Mouse (Mus musculus) gastrocnemius, postnatal 10 days (tissue): ENCODE measurements around the gene Eif3m. TPM values are rescaled to one million over a fixed set of nuclear protein-coding genes. Genes with fewer than 3 reads are reported as not detected.

ENCODE experiments used
- DNase-seq: peaks from one replicate; pipeline ENCODE4 v3.0.0; 2021; ENCODE audit warnings: mixed read lengths
- total RNA-seq, 2 experiments: library from RNA; stranded (reverse); gene quantifications; 2 replicates each; pipeline ENCODE4 v1.2.3; 2021

The Eif3m gene
- total RNA-seq, 2 experiments from 2014 or later = 112 to 115 TPM

- no peak for DNase-seq
Observed at GRCm38 (mm10) chr2:105016192-105016966, 501 bp downstream of the Eif3m start.

DNA sequence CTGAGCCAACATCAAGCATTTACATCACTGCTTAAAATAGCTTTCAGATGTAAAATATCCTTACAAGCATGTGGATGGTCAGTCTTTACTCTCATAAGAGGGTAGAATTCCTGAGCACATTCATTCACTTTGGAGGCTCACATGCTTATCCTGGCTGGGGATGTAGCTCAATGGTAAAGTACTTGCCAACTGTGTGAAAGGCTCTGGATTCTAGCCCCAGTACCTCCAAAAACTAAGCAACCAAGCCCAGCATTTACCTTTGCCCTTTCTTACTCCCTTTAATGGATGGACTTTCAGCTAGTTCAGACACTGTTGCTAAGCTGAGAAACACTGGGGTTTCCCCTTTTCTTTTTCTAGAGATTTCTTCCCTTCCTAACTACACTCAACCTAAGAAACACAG lies 9.6 kb downstream of the Eif3m start:
- DNase-seq = no peak

DNA sequence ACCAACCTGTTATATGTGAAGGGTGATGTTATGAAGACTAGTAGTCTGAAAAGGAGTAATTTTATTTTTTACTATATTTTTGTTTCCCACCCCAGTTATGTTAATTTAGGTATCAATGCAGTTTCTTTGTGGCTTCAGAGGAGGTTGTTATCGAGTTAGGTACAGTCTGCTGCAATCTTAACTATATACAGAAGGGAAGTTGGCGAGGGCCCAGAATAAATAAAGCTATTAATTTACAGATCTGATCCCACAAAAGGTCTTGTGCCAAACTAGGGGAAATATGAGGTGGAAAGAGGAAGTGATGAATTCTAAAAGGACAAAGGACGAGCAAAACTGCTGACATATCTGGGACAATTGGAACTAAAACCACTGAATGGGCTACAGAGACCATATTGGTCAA lies 20.7 kb downstream of the Eif3m start:
- no peak for DNase-seq

DNA sequence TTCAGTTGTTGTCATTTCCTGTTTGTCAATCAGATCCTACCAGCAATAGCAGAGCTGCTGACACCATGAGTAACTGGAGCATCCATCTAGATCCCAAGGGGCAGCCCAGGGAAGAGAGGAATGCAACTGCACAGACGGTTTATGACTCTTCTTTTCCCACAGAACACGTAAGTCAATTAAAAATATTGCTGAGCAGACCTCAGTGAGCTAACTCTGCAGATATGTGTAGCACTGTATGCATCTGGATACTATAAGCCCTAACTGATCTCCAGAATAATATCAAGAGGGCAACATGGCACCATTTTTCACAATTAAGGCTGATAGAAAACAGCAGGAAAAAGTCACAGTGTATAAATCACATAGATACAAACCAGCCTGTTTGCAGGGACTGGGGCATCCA lies 22.4 kb downstream of the Eif3m start:
- DNase-seq = no peak

DNA sequence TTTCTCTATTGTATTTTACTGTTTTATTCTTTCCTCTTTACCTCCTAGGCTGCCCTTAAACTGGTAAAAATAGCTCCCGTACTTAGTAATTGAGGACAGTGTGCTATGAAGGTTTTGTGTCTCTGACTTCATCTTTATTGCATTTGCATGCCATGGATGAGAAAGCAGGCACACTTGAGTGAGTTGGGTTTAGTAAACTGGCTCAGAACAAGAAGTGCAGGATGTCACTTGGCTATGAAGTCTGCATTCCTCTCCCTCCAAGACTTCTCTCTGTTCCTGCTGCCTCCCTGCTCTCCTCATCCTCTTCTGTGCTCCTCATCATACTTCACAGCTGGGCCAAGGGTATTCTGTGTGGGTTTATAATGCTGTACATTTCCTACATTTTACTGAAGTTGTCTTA lies 27.9 kb downstream of the Eif3m start:
- DNase-seq = no peak

DNA sequence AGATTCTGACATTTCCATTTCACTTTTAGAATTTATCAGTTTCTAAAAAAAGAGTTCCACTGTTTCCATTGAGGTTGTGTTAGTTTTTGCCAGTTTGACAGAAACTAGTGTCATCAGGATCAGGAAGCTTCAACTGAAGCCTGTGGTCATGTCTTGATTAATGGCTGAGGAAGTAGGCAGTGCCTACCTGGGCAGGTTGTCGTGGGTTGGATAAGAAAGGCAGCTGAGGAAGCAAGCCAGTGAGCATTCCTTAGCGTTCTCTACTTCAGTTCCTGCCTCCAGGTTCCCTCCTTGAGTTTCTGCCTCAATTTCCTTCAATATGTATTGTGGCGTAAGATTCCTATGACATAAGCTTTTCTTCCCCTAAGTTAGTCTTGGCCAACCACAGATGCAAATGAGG lies 31.1 kb downstream of the Eif3m start:
- no peak for DNase-seq

DNA sequence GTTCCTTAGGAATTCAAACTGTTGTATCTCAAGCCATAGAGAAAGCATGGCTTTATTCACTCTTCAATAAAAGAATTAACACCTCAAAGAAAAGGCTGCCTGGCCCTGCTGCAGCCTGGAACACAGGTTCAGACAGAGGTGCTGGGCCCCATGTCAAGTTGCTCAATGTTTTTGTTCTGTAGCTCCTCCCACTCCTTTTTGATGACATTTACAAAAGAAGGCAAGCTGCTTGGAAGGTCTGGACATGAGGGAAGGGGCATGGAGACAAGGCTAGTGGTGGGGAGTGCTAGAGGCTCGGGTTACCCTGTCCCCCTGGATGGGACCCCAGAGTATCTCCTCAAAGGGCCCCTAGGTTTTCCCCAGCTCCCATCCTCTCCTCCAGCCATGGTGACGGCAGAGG lies 35.2 kb downstream of the Eif3m start:
- no peak for DNase-seq

DNA sequence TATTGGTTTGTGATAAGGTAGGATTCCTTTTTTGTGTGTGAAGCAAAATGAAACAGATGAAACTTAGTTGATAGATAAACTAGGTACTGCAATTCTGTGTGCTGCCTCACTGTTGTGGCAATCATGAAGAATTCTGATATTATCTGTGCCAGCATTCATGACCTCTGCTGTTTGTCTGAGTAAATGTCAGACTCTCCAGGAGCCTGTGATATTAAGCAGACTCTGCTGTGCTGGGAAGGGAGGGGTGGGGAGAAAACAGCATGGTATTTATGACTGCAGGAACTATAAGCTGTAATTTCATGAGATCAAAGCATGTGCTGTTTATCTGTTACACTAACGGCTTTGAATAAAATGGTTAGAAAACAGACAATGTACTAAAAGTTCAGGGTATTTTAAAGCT lies 52.4 kb downstream of the Eif3m start:
- no peak for DNase-seq

Other genes starting within 250 kb of the Eif3m start
- gene Qser1, start 200.3 kb downstream of the Eif3m start, total RNA-seq = 10 to 100 TPM; 27.6 to 29.3 TPM
- gene Prrg4, start 167.2 kb downstream of the Eif3m start, total RNA-seq = 1 to 10 TPM in 1 of 2 experiments, under 1 TPM in 1; 0.77 to 1.1 TPM
- gene Ccdc73, start 149.3 kb downstream of the Eif3m start, total RNA-seq = 1 to 10 TPM; 3.0 to 4.1 TPM
- gene Gm11060, start 74.9 kb upstream of the Eif3m start, total RNA-seq = not detected
- under 1 TPM in 1 of 2 experiments, not detected in 1; 0.18 TPM for gene Wt1, start 109.4 kb upstream of the Eif3m start, total RNA-seq
- not detected for gene Them7, start 207.2 kb upstream of the Eif3m start, total RNA-seq